Mouse (Mus musculus) embryo, embryonic 11 days (tissue): Measurements from ENCODE around the gene Gm12258.
"Not testable (repeated sequence)": the region's sequence is repeated elsewhere in the genome, so short reads cannot be mapped to it uniquely, and the experiment has no call there.

Experiments
- DNase-seq: peaks from one replicate; pipeline ENCODE4 v3.0.0-alpha.2; 2015

The Gm12258 gene

DNA sequence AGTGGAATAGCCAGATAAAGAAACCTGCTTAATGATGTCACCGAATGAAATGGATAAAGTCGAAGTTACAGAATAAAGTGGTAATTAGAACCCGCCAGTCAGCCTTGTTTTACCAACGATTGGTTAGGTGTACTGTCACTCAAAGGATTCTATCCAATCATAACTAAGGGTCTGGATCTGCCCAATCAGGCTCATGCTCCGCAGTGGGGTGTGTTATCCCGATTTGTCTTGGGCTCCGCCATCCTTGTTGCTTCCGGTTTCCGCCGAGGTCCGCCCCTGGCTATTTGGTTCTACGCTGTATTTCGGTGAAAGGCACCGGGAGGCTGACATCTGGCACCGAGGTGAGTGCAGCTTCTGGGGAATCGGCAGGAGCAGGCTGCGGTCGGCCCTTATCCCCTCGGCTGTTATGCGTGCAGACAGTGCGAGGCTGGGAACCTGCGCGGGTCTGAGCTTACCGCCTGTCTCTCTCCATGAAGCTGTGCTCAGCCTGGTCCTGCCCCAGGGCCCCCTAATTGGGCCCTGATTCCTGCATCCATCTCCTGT lies at the start of gene Gm12258:
Gene Gm12258 (plus strand): TSS at position 240 of the 543 bp plus-strand sequence.
- peak; percentile 95 for DNase-seq

DNA sequence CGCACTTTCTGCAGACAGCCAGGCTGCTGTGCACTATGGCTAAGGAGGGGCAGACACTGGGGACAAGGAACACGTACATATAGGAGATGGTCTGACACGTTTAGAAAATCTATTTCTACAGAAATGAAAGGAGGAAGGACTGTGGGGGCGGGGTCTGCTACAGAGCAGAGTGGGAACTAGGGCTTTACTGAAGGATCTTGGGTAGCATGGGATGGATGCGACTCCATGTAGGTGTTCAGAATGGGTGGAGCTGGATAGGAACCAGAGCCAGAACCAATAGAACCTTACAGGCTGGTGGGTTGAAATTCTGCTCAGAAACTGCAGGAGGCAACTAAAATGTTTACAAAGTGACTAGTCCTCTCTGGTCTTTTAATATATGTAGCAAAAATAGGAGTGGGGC lies 47.2 kb upstream of the Gm12258 start:
- no peak for DNase-seq

DNA sequence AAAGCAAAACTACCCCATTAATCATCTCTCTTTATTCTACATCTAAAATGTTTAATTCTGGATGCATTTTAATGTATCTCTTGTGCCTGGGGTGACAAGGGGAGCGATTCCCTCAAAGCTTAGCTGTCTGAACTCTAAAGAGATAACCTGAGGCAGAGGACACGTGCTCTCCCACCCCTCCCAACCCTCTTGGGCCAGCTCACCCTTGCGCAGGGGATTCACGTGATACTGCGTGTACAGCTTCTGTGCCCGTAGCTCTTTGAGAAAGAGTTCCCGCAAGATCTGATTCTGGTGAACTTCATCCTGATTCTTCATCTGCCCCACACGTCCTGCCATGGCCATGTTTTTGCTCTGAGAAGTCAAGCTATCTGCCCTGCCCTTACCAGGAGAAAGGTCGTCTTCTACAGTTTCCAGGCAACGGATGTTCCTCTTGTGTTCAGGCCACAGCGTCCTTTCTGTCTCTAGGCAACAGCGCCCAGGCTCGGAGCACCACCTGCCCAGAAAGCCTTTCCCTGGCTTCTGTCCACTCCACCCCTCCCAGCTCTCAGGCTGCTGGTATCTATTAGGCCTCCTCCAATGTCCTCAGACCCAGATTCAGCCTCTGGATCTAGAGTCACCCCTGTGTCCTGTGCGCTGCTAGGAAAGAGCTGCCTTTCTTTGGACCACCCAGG lies 45.3 kb upstream of the Gm12258 start, which contains the start of gene Fam183b:
Gene Fam183b (minus strand): TSS at position 403 of the 671 bp plus-strand sequence.
- DNase-seq, result peak; percentile 69

DNA sequence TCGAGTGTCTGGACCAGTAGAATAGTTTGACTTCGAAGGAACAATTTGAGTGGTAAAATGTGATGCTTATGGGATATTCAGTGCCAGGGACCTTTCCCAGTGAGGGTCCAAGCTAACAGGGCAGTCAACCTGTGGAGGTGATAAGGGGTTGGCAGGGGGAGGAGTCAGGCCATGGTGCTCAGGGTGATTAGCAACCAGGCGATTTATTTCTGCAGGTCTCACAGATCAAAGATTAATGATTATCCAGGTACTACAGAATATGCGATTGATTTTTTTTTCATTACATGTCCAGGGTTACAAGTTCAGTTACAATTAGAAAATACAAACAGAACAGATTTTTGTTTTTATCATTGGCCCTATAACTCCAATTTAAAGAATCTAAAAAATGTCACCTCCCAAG lies 43.1 kb upstream of the Gm12258 start:
- DNase-seq, result no peak

- no peak for DNase-seq
Observed at GRCm38 (mm10) chr11:58804393-58804792, 42.6 kb upstream of the Gm12258 start.

DNA sequence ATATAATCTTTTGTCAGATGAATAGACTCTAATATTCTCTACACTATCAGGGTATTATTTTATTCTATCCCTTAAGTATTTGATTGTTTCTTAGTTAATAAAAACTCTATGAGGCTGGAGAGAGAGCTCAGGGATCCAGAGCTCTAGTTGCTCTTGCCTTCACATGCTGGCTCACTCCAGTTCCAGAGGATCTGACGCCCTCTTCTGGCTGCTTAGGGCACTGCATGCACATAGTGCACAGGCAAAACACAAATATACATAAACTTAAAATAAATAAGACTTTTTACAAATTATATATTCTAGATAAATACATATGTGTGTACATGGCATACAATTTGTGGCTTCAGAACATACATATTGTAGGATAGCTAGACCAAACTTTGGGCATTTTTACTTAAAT lies 35.0 kb upstream of the Gm12258 start:
- DNase-seq, result no peak

- DNase-seq, result not testable (repeated sequence)
Observed at GRCm38 (mm10) chr11:58814700-58815099, 32.3 kb upstream of the Gm12258 start, which contains the start of gene Olfr313. TSS of gene Olfr313 (plus strand) at chr11:58815000.

- no peak for DNase-seq
Observed at GRCm38 (mm10) chr11:58815676-58816075, 31.3 kb upstream of the Gm12258 start.

GRCm38 (mm10) chr11:58828937-58829336 lies 18.0 kb upstream of the Gm12258 start, which contains the start of gene Olfr312:
TSS of gene Olfr312 (plus strand) at chr11:58829237.
- DNase-seq, result not testable (repeated sequence)

GRCm38 (mm10) chr11:58829764-58830163 lies 17.2 kb upstream of the Gm12258 start:
- DNase-seq, result no peak

DNA sequence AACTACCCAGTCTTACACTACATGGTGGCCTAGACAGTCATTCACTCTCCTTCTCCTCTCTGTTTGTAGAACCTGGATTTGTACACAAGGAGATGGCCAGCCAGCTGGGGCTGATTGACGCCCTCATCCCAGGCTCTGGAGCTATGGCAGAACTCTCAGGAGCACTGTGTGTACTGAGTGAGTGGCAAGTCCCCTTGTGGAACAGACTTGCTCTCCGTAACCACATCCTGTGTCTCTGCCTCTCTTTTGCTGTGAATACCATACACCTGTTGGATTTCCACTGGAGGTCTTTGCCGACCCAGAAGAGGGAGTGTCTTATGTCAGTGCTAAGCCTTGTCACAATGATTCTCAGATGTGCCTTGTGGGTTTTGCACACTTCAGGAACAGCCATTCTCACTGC lies 14.4 kb upstream of the Gm12258 start:
- DNase-seq, result not testable (repeated sequence)

GRCm38 (mm10) chr11:58838951-58839350 lies 8.0 kb upstream of the Gm12258 start, which contains the start of gene Olfr311:
TSS of gene Olfr311 (plus strand) at chr11:58839251.
- not testable (repeated sequence) for DNase-seq

- no peak for DNase-seq
Observed at GRCm38 (mm10) chr11:58847636-58848035, 678 bp downstream of the Gm12258 start.

DNA sequence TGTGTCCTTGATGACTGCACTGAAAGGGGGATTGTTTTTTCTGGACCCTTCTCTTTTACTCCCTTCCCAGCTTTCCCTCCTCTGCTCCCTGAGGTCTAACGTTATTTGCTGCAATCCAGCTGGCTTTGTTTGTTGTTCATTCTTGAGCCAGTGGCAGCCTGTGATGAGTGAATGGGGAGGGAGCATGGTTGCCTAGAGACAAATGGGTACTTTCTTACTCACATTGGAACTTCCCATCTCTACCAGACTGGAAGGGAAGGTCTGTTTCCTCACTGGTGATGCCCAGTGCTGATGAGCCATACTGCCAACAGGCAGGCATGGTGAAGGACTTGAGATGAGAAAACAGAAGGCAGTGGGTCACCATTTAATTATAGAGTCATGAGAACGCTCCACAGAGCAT lies 2.8 kb downstream of the Gm12258 start:
- no peak for DNase-seq

DNA sequence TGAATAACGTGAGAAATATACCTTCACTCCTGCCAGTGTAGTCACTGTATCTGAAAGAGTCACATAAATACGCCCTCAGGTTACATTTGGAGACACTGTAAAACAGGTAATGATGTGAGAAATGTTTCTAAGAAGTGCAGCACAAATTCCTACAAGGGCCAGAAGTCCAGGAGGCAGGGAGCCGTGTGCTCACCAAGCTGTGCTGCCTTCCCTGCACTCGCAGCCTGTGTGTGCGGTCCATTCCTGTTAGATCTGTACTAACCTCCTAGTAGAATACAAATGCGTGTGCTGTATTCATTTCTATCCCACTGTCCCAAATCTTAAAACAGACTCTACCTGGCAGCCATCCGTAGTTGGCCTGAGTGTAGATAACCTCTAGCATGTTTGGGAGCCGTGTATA lies 13.8 kb downstream of the Gm12258 start:
- DNase-seq, result no peak

DNA sequence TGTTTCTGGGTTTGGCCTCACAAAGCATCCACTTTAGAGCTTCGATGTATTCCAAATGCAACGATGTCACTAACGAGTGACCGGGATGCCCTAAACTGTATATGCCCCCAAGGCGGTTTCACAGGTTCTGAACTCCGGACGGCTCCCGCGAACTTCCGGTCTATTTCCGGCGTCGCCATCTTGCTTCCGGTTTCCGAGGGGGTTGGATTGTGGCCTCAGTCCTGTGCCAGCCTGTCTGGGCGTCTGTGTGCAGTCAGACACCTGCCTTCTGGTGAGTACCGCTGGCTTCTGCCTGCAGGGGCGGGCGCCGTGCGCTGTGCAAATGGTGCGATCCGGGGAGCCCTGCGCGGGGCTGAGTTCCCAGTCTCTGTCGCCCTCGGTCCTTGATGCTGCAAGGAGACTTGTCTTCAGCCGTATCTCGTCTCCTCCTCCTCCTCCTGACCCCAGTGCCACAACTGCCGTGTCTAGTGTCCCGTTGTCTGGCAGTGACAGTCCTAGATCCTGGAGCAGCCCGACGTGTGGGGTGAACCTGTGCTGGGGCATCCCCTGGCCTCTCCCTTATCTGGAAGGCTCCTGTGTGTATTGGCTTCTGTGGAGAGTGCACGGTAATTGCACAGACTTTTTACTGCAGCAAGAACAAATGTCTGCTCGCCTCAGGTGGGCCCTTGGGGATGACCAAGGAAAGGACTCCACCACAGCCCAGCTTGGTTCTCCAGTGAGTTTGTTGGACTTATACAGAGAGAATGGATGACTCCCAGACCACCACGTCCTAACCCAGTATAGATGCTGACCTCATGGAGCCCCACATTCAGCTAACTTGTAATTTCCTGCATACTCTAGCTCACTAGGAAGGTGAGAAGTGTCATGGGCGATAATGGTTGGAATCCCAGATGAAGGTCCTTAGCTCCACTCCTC lies 20.3 kb downstream of the Gm12258 start, which contains the start of gene 2810021J22Rik:
Gene 2810021J22Rik (plus strand): TSS at position 178 of the 915 bp plus-strand sequence.
- peak; percentile 91 for DNase-seq

DNA sequence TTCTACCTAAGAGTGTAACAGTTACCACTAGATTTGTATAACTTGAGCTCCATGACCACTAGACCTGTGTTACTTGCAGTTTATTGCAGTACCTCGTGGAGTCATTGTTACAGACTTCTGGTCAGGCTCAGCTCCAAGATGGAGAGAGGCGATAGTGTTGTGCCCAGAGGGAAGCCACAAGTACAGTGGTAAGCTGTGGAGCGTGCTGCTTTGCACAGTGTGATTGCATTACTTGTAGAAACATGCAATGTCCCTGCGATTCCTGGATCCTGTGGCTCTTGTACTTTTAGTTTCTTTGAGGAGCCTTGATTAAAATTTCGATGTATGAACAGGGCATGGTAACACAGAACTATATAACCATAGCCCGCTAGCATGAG lies 21.0 kb downstream of the Gm12258 start:
- DNase-seq, result no peak

DNA sequence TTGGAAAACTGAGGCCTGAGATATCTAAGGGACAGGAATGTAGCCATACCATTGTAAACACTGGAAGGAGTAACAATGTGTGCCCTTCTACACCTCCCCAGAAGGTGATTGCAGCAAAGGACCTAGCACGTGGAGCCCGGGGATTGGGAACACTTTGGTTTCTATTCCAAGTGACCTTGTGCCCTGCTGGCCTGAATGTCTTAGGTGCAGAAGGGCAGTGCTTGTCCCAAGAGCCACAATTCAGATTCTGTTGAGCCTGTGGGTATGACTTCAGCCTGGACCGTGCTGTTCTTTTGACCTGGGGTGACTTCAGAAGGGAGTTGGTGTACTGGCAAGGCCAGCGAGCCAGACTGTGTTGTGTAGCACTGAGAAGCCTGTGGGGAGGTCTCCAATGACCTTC lies 24.0 kb downstream of the Gm12258 start:
- no peak for DNase-seq

- DNase-seq, result no peak
Observed at GRCm38 (mm10) chr11:58883756-58884155, 36.8 kb downstream of the Gm12258 start.

GRCm38 (mm10) chr11:58890511-58890910 lies 43.6 kb downstream of the Gm12258 start:
- DNase-seq, result no peak

DNA sequence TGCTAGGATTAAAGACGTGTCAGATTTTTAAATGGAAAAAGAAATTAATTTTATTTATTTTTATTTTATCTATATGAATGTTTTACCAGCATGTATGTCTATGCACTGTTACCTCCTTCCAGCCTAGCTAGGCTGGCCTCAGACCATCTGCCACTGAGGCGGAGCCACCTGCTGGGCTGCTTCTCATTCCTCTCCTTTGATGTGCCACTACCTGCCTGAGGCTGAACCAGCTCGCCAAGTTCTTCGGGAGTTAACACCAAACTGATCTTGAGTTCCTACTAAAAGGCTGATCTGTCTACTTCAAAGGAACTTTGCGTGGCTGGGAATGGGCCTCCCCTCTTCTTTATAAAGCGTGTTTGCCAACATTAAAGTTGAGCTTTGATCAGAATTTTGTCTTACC lies 47.5 kb downstream of the Gm12258 start:
- DNase-seq, result no peak

- no peak for DNase-seq
Observed at GRCm38 (mm10) chr11:58897485-58897884, 50.5 kb downstream of the Gm12258 start.

DNA sequence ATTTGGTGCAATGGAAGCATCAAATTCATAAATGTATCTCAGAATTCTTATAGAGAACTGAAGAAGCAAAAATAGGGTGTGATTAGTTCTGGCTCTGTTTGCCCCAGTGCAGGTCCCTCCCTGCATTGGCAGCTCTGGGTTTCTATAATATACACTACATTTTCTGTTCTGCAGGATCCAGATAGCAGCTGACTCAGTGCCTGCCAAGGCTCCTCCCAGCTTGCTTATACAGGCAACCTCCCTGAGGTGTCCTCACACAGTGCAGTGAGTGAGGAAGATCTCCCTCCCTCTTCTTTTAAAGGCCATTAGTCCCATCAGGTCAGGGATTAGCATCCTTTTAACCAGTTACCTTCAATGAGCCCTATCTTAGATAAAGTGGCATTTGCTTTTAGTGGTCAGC lies 54.1 kb downstream of the Gm12258 start:
- no peak for DNase-seq
